Mouse (Mus musculus) hindlimb bud, embryonic 11.5 days (tissue): ENCODE results near the gene B130006D01Rik.

Experiments
- DNase-seq: peaks from one replicate; pipeline ENCODE4 v3.0.0-alpha.2; 2012; ENCODE audit warnings: low read depth, low spot score; ENCODE audit errors: extremely low spot score

B130006D01Rik gene

DNA sequence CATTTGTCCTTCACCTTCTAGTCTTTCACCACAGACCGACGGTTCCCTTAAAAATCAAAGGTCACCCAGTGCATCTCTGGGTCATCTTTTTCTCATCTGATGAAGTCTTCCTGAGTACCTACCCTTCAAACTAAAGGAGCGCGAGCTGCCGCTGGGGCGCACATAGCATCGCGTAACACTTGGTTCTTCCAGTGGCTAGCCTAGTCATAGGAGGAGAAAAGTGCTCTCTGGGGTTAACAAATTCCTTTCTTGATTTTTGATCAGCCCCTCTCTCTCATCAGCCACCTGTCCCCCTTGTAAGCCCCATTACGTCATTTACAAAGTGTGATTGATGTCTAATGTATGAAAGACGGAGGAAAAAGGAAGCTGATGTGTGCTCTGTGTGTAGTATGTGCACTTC, 45.8 kb downstream of the B130006D01Rik start:
- DNase-seq = no peak

DNA sequence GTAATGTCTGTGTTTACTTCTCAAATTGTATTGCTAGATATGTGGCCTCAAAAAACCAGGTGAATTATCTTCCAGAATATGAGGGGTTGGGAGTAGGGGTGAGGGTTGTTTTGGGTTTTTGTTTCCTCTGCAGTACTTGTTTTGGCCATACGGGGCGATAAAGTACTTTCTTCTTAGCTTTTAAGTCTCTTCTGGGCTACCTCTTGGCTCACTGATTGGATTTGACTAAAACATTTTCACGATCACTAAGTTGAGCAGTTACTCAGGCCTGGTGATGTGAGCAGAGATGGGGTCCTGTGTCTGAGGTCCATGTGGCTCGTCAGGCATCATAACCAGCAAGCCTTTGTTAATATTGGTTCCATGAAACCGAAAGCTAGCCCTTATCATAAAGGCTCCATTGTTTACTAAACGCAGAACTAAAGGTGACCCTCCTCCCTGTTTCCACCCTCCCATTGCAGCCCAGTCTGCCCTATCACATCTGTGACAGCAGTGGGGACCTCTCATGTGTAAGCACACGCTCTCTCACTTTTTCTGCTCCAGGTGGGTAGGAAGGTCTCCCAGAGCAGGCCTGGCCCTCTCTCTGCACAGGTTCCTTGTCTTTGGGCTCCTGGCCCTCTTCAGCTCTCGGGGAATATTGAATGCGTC, 47.5 kb downstream of the B130006D01Rik start:
- peak; percentile 14 for DNase-seq

DNA sequence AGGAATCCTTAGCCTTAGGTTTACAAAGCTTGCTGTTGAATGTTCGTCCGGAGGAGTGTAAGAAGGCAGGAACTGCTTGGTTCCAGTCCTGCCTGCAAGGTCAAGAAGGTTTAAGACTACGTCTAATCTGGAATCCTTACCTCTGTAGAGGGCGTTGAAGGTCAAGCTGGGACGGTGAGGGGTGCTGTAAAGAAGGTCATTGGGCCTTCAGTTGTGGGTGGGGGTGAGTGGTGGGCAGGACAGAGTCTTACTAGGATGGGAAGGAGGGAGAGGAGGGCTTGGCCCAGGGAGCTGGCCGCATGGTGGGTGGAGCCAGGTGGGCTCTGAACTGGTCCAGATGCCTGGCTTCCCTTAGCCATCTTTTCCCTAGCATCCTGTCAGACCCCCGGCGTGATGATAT, 48.3 kb downstream of the B130006D01Rik start:
- DNase-seq = no peak

DNA sequence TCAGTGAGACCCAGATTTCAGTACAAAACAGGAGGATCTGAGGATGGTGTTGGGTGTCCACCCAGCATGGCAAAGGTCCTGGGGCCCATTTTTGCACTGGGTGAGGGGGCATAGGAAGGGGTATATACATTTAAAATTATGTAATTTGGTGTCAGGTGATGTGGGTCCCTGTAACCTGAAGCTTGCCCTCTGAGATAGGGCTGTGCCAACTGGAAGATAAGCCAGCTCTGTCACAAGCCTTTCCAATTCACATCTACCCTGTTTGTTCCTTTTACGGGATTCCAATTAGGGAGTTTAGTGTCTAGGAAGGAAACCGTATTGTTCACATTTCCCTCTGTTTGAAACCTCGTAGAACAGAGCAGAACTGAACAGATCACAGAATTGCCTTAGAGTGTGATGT, 49.9 kb downstream of the B130006D01Rik start:
- no peak for DNase-seq
